Mouse (Mus musculus): ENCODE measurements around the gene Rab11a. TPM values are rescaled to one million over a fixed set of nuclear protein-coding genes. Genes with fewer than 3 reads are reported as not detected.

The Rab11a gene
- 50.1 and 60.1 TPM in 2 replicates for polyA plus RNA-seq (2012; rRNA removed)

DNA sequence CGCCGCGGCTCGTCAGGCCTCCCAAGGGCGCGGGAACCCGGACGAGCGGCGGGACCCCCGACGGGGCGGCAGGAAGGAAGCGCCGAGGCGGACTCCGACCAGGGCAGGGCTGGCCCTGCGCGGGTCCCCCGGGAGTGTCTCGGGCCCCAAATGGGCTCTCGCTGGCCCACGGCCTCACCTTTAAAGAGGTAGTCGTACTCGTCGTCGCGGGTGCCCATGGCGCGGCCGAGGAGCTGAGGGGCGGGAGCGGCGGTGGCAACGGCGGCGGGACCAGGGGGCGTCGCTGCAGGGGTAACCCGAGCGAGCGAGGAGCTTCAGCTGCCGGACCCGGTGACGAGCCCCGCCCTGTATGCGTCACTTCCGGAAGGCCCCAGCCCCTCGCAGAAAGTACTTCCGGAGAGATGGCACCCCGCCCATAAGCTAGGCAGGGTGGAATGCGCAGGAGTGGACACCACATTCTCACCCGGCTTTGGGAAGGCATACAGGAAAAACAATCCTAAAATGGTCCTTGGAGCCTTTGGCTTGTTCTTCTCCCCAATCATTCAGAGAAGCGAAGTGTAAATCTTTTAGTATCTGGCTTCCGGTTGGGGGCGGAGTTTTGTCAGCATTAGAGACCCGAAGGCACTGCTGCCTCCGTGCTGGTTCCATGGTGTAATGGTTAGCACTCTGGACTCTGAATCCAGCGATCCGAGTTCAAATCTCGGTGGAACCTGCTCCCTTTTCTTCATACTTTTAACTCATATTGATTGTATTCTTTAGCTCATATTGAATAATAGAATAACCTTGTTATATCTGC, at the start of gene Rab11a:
TSS of gene Rab11a (minus strand) at position 353 of the 796 bp plus-strand sequence.
- H3K4me1 ChIP-seq (replicated peaks; ENCODE audit: control insufficient read depth, insufficient read depth, low read length): peaks cover 3% of the 10 kb centered on the region
- DNase-seq: peak; percentile 96
- TF ChIP-seq POLR2A (IDR thresholded peaks at IDR 0.05; ENCODE audit: control insufficient read depth, extremely low read depth, insufficient read depth, low read length, poor library complexity) (peak; percentile 60; the same call in 1 of the 2 replicates), CTCF (IDR thresholded peaks at IDR 0.05; ENCODE audit: borderline replicate concordance, control insufficient read depth, extremely low read depth, insufficient read depth, low read length, poor library complexity) (peak; percentile 50; the same call in 1 of the 2 replicates)
- H3K27me3 ChIP-seq (ENCODE audit: control insufficient read depth, insufficient read depth, low read length): no peaks in the 10 kb centered on the region
- H3K27ac ChIP-seq (ENCODE audit: control insufficient read depth, insufficient read depth, low read length): peak within 1 kb of the TSS; percentile 69; the same call in 1 of the 2 replicates
- H3K4me3 ChIP-seq (ENCODE audit: control insufficient read depth, insufficient read depth, low read length): peak within 1 kb of the TSS; percentile 71
- no peaks in the 10 kb centered on the region for H3K36me3 ChIP-seq (ENCODE audit: control insufficient read depth, insufficient read depth, low read length)
- under 1% methylated on average over 61 of the region's 61 CpGs for WGBS

DNA sequence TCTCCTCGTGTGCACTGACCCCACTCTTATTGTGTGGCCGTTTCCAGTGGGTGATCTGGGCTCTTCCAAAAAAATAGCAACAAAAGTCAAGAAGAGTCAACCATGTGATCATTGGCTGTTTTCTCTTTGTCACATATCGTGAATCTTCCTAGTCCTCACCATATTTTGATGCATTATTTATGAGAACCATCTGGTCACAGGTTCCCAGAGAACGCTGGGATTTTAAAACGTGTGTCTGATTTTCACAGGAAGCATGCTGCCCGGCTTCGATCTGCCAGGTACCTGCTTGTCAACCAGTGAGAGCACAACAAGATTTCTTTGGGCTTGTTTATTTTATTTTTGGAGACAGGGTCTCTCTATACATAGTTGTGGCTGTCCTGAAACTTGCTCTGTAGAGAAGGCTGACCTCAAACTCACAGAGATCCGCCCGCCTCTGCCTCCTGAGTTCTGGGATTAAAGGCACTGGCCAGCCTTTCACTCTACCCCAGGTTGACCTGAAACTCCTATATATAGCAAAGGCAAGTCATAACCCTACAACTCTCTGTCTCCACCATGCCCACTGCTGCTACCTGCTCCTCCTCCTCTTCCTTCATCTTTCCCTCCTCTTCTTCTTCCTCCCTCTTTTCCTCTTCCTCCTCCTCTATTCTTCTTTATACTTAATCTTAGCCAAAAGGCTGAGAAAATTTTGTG, 48.8 kb upstream of the Rab11a start:
- Histone ChIP-seq H3K36me3 (ENCODE audit: control insufficient read depth, insufficient read depth, low read length) (no peaks in the 10 kb centered on the region), H3K27ac (ENCODE audit: control insufficient read depth, insufficient read depth, low read length) (no peak overlapping the region), H3K4me3 (ENCODE audit: control insufficient read depth, insufficient read depth, low read length) (no peak overlapping the region), H3K27me3 (ENCODE audit: control insufficient read depth, insufficient read depth, low read length) (no peaks in the 10 kb centered on the region), H3K4me1 (replicated peaks; ENCODE audit: control insufficient read depth, insufficient read depth, low read length) (peaks cover 2% of the 10 kb centered on the region)
- TF ChIP-seq CTCF (IDR thresholded peaks at IDR 0.05; ENCODE audit: borderline replicate concordance, control insufficient read depth, extremely low read depth, insufficient read depth, low read length, poor library complexity) (no peak), POLR2A (IDR thresholded peaks at IDR 0.05; ENCODE audit: control insufficient read depth, extremely low read depth, insufficient read depth, low read length, poor library complexity) (no peak)
- WGBS: 94% methylated on average over 9 of the region's 9 CpGs
- no peak for DNase-seq

DNA sequence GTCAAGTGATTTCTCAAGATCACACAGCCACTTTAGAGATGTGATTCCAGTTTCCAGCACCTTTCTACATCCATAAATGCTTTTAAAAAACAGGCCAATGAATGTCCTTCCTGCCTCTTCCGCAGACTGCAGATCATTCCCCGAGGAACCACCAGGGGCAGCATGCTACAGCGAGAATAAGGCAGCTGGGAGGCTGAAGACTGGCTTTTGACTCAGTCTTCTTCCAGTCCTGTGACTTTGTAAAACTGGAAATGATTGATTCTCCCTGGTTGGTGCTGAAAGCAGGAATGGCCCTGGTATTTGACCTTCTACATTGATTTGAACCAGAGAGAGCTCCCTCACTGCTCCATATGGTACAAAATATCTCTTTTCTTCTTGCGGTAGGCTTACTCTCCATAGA, 47.3 kb upstream of the Rab11a start:
- no peak overlapping the region for H3K27ac ChIP-seq (ENCODE audit: control insufficient read depth, insufficient read depth, low read length)
- TF ChIP-seq POLR2A (IDR thresholded peaks at IDR 0.05; ENCODE audit: control insufficient read depth, extremely low read depth, insufficient read depth, low read length, poor library complexity) (no peak), CTCF (IDR thresholded peaks at IDR 0.05; ENCODE audit: borderline replicate concordance, control insufficient read depth, extremely low read depth, insufficient read depth, low read length, poor library complexity) (0 out of 2 replicates have a peak, but pooled peaks have one; percentile 59)
- WGBS: 57% methylated on average over 4 of the region's 4 CpGs
- DNase-seq: peak; percentile 83
- H3K4me3 ChIP-seq (ENCODE audit: control insufficient read depth, insufficient read depth, low read length): no peak overlapping the region
- H3K27me3 ChIP-seq (ENCODE audit: control insufficient read depth, insufficient read depth, low read length): no peaks in the 10 kb centered on the region
- H3K36me3 ChIP-seq (ENCODE audit: control insufficient read depth, insufficient read depth, low read length): no peaks in the 10 kb centered on the region
- H3K4me1 ChIP-seq (replicated peaks; ENCODE audit: control insufficient read depth, insufficient read depth, low read length): peaks cover under 1% of the 10 kb centered on the region

DNA sequence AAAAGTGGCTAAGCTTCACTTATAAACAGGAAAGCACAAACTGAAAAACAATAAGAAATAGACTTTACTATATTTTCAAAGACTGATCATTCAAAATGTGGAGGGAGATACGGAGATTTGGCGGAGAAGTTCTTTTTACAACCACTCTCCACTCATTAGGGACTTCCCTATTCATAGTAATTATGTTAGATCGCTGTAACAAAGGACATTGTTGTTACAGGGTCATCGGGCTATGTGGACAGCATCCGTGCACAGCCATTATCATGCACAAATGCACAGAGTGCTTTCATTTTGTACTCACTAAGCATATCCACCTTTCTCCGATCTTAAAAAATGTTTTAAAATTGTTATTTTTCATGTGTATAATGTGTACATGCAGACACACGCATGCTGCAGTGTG, 46.0 kb upstream of the Rab11a start:
- Histone ChIP-seq H3K27ac (ENCODE audit: control insufficient read depth, insufficient read depth, low read length) (no peak overlapping the region), H3K27me3 (ENCODE audit: control insufficient read depth, insufficient read depth, low read length) (no peaks in the 10 kb centered on the region), H3K4me1 (replicated peaks; ENCODE audit: control insufficient read depth, insufficient read depth, low read length) (no peaks in the 10 kb centered on the region), H3K4me3 (ENCODE audit: control insufficient read depth, insufficient read depth, low read length) (no peak overlapping the region), H3K36me3 (ENCODE audit: control insufficient read depth, insufficient read depth, low read length) (no peaks in the 10 kb centered on the region)
- DNase-seq: no peak
- WGBS: 96% methylated on average over 7 of the region's 7 CpGs
- TF ChIP-seq POLR2A (IDR thresholded peaks at IDR 0.05; ENCODE audit: control insufficient read depth, extremely low read depth, insufficient read depth, low read length, poor library complexity): no peak
- TF ChIP-seq CTCF (IDR thresholded peaks at IDR 0.05; ENCODE audit: borderline replicate concordance, control insufficient read depth, extremely low read depth, insufficient read depth, low read length, poor library complexity): no peak

DNA sequence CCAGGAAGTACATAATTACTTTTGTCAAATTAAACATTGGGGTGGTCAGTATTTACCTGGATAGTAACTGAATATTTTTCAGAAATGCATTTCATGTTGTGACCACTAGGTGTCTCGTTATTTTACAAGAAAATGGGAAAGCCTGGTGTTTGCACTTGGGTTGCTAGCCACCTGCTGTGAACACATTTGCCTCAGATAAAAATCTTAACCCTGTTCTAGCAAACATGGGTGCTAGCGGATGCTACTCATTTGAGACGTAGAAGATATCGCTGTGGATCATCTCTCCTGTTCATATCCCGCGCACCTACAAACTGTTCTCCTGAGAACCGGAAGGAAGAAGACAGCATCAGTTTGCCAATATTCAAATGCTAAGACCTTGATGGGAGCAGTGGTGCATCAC, 42.1 kb upstream of the Rab11a start:
- no peaks in the 10 kb centered on the region for H3K36me3 ChIP-seq (ENCODE audit: control insufficient read depth, insufficient read depth, low read length)
- no peaks in the 10 kb centered on the region for H3K4me1 ChIP-seq (replicated peaks; ENCODE audit: control insufficient read depth, insufficient read depth, low read length)
- TF ChIP-seq CTCF (IDR thresholded peaks at IDR 0.05; ENCODE audit: borderline replicate concordance, control insufficient read depth, extremely low read depth, insufficient read depth, low read length, poor library complexity) (no peak), POLR2A (IDR thresholded peaks at IDR 0.05; ENCODE audit: control insufficient read depth, extremely low read depth, insufficient read depth, low read length, poor library complexity) (no peak)
- DNase-seq: peak; percentile 18
- no peak overlapping the region for H3K4me3 ChIP-seq (ENCODE audit: control insufficient read depth, insufficient read depth, low read length)
- H3K27me3 ChIP-seq (ENCODE audit: control insufficient read depth, insufficient read depth, low read length): no peaks in the 10 kb centered on the region
- H3K27ac ChIP-seq (ENCODE audit: control insufficient read depth, insufficient read depth, low read length): no peak overlapping the region
- WGBS: 20% methylated on average over 7 of the region's 7 CpGs

DNA sequence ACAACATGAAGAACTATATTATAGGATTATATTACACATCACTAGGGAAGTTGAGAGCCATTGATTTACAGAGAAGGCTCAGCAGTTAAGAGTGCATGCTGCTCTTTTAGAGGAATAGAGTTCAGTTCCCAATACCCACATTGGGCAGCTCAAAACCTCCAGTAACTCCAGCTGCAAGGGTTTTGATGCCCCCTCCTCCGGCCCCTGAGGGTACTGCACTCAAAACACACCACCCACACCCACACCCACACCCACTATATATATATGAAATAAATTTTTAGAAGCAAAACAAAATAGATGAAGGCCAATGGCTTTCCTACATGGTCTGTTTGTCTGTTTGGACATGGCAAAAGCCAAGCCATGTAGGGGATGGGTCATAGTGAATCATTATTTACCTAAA, 40.6 kb upstream of the Rab11a start:
- no peak for TF ChIP-seq CTCF (IDR thresholded peaks at IDR 0.05; ENCODE audit: borderline replicate concordance, control insufficient read depth, extremely low read depth, insufficient read depth, low read length, poor library complexity)
- TF ChIP-seq POLR2A (IDR thresholded peaks at IDR 0.05; ENCODE audit: control insufficient read depth, extremely low read depth, insufficient read depth, low read length, poor library complexity): no peak
- no peaks in the 10 kb centered on the region for H3K4me1 ChIP-seq (replicated peaks; ENCODE audit: control insufficient read depth, insufficient read depth, low read length)
- H3K27ac ChIP-seq (ENCODE audit: control insufficient read depth, insufficient read depth, low read length): no peak overlapping the region
- H3K36me3 ChIP-seq (ENCODE audit: control insufficient read depth, insufficient read depth, low read length): no peaks in the 10 kb centered on the region
- no peak overlapping the region for H3K4me3 ChIP-seq (ENCODE audit: control insufficient read depth, insufficient read depth, low read length)
- DNase-seq: no peak
- 91% methylated on average over 1 of the region's 1 CpGs for WGBS
- H3K27me3 ChIP-seq (ENCODE audit: control insufficient read depth, insufficient read depth, low read length): no peaks in the 10 kb centered on the region
